Mouse (Mus musculus) B cell, adult (primary cell): ENCODE results near the gene Ric8a. TPM values are rescaled to one million over a fixed set of nuclear protein-coding genes. Genes with fewer than 3 reads are reported as not detected.

Experiments used
- total RNA-seq: library from RNA; stranded (reverse); gene quantifications from 4 replicates; pipeline ENCODE4 v1.2.4, GENCODE M21; 2023; ENCODE audit not compliant: inconsistent age

The Ric8a gene
- total RNA-seq, result 89.6 to 105 TPM (median 98.1 TPM) in 4 replicates

GRCm38 (mm10) chr7:140856785-140857549 lies at the start of gene Ric8a:
Ric8a (plus strand) TSS chr7:140856957.

GRCm38 (mm10) chr7:140821653-140822329 lies 35.0 kb upstream of the Ric8a start, which contains the start of gene Zfp941:
Zfp941 (minus strand) TSS chr7:140822178.

GRCm38 (mm10) chr7:140834968-140835757 lies 21.6 kb upstream of the Ric8a start, which contains the start of gene Urah:
Urah (plus strand) TSS chr7:140835018.

GRCm38 (mm10) chr7:140844905-140845665 lies 11.7 kb upstream of the Ric8a start, which contains the start of gene Scgb1c1:
Scgb1c1 (plus strand) TSS chr7:140845547.

GRCm38 (mm10) chr7:140847755-140848580 lies 8.8 kb upstream of the Ric8a start, which contains the start of gene Odf3:
Odf3 (plus strand) TSS chr7:140847805.

GRCm38 (mm10) chr7:140855860-140856784 lies 635 bp upstream of the Ric8a start, which contains the start of gene Gm45785:
Gm45785 (minus strand) TSS chr7:140856331.

GRCm38 (mm10) chr7:140857550-140858505 lies 1.1 kb downstream of the Ric8a start, which contains the start of gene Bet1l:
Bet1l (minus strand) TSS chr7:140857577.

GRCm38 (mm10) chr7:140881696-140882468 lies 25.1 kb downstream of the Ric8a start, which contains the start of the genes Psmd13 and Sirt3:
Psmd13 (plus strand) TSS chr7:140881968.
Sirt3 (minus strand) TSS chr7:140882309.

GRCm38 (mm10) chr7:140900220-140900619 lies 43.5 kb downstream of the Ric8a start, which contains the start of gene Cox8b:
Cox8b (minus strand) TSS chr7:140900446.

Other genes with a start within 250 kb of the Ric8a start
- gene Olfr61, start 228.0 kb upstream of the Ric8a start, total RNA-seq, result not detected in 4 replicates
- gene Olfr53, start 210.5 kb upstream of the Ric8a start, total RNA-seq, result not detected in 4 replicates
- gene Olfr539, start 197.0 kb upstream of the Ric8a start, total RNA-seq, result not detected in 4 replicates
- not detected in 4 replicates for gene Olfr45, start 175.0 kb upstream of the Ric8a start, total RNA-seq
- gene Olfr541, start 159.7 kb upstream of the Ric8a start, total RNA-seq, result not detected in 4 replicates
- gene Cyp2e1, start 93.2 kb upstream of the Ric8a start, total RNA-seq, result not detected in 4 replicates
- gene Syce1, start 69.1 kb upstream of the Ric8a start, total RNA-seq, result not detected in 4 replicates
- gene Zfp941, start 34.8 kb upstream of the Ric8a start, total RNA-seq, result not detected in 4 replicates
- gene Urah, start 21.9 kb upstream of the Ric8a start, total RNA-seq, result not detected in 4 replicates
- not detected in 4 replicates for gene Scgb1c1, start 11.4 kb upstream of the Ric8a start, total RNA-seq
- not detected in 4 replicates for gene Odf3, start 9.2 kb upstream of the Ric8a start, total RNA-seq
- gene Gm45785, start 626 bp upstream of the Ric8a start, total RNA-seq, result not detected in 4 replicates
- gene Bet1l, start 620 bp downstream of the Ric8a start, total RNA-seq, result 19.0 to 24.5 TPM (median 21.9 TPM) in 4 replicates
- gene Psmd13, start 25.0 kb downstream of the Ric8a start, total RNA-seq, result 82.3 to 93.8 TPM (median 86.4 TPM) in 4 replicates
- gene Sirt3, start 25.4 kb downstream of the Ric8a start, total RNA-seq, result 9.4 to 10.6 TPM (median 9.8 TPM) in 4 replicates
- not detected in 4 replicates for gene Cox8b, start 43.5 kb downstream of the Ric8a start, total RNA-seq
- gene Nlrp6, start 63.9 kb downstream of the Ric8a start, total RNA-seq, result not detected in 4 replicates
- 16.3 to 20.3 TPM (median 17.9 TPM) in 4 replicates for gene Pgghg, start 84.4 kb downstream of the Ric8a start, total RNA-seq
- gene Ifitm5, start 93.3 kb downstream of the Ric8a start, total RNA-seq, result not detected in 4 replicates
- not detected in 4 replicates for gene Gm45717, start 99.0 kb downstream of the Ric8a start, total RNA-seq
- gene Ifitm2, start 99.0 kb downstream of the Ric8a start, total RNA-seq, result 8.8 to 13.3 TPM (median 11.4 TPM) in 4 replicates
- gene Ifitm1, start 110.3 kb downstream of the Ric8a start, total RNA-seq, result 1.0 to 1.5 TPM (median 1.4 TPM) in 4 replicates
- gene Ifitm3, start 153.8 kb downstream of the Ric8a start, total RNA-seq, result 3.6 to 8.8 TPM (median 6.2 TPM) in 4 replicates
- 0.90 TPM in 1 of 4 replicates, not detected in the others for gene Ifitm6, start 161.0 kb downstream of the Ric8a start, total RNA-seq
- gene Gm17387, start 172.2 kb downstream of the Ric8a start, total RNA-seq, result not detected in 4 replicates
- not detected in 4 replicates for gene B4galnt4, start 204.1 kb downstream of the Ric8a start, total RNA-seq
- gene Pkp3, start 221.3 kb downstream of the Ric8a start, total RNA-seq, result 22.4 to 30.5 TPM (median 27.5 TPM) in 4 replicates
- gene Sigirr, start 243.6 kb downstream of the Ric8a start, total RNA-seq, result 35.5 to 39.1 TPM (median 37.6 TPM) in 4 replicates